Mouse (Mus musculus) MEL (cell line): ENCODE measurements at regions not wholly inside any gene's neighbourhood (a gene's known extent, or its start where the extent isn't known, plus 50 kb on each side); places are given as distances from the start of the nearest gene placed in this dataset.

Experiments used
- DNase-seq: peaks from one replicate; pipeline ENCODE4 v3.0.0; 2011; ENCODE audit warnings: low read depth, low spot score
- H3K27ac ChIP-seq: 2 replicates; pipeline ENCODE4 v1.5.1; 2012; ENCODE audit warnings: low read depth, mild to moderate bottlenecking, control low read depth, low read length, moderate library complexity; ENCODE audit not compliant: control insufficient read depth
- H3K27me3 ChIP-seq, 2 experiments: fragments of 150-350 bp in 1 of 2; sonication (generic) in 1 of 2; 2 replicates each; pipeline ENCODE4 v1.6.1; 2012; ENCODE audit warnings: low read length in 2 of 2, mild to moderate bottlenecking in 2 of 2, improper control_type of control experiment in 1 of 2, moderate library complexity in 1 of 2; ENCODE audit not compliant: insufficient read depth in 2 of 2, control insufficient read depth in 1 of 2
- H3K36me3 ChIP-seq, 2 experiments: 2 replicates each; pipeline ENCODE4 v1.6.1; 2012 to 2014; ENCODE audit warnings: low read length in 2 of 2, improper control_type of control experiment in 1 of 2, inconsistent platforms in 1 of 2, mild to moderate bottlenecking in 1 of 2; ENCODE audit not compliant: insufficient read depth in 2 of 2, control insufficient read depth in 1 of 2
- H3K4me1 ChIP-seq, 2 experiments: fragments of 150-350 bp in 1 of 2; sonication (generic) in 1 of 2; 2 replicates each; pipeline ENCODE4 v1.6.1; 2012; ENCODE audit warnings: low read length in 2 of 2, improper control_type of control experiment in 1 of 2, mild to moderate bottlenecking in 1 of 2; ENCODE audit not compliant: insufficient read depth in 2 of 2, control insufficient read depth in 1 of 2
- H3K4me3 ChIP-seq, 2 experiments: fragments of 150-350 bp in 1 of 2; sonication (generic) in 1 of 2; 2 replicates each; pipeline ENCODE4 v1.5.1; 2012; ENCODE audit warnings: low read depth in 2 of 2, low read length in 2 of 2, mild to moderate bottlenecking in 2 of 2, moderate library complexity in 2 of 2, control low read depth in 1 of 2, improper control_type of control experiment in 1 of 2; ENCODE audit not compliant: control insufficient read depth in 1 of 2, insufficient read depth in 1 of 2
- H3K79me2 ChIP-seq: 2 replicates; pipeline ENCODE4 v1.6.1; 2012; ENCODE audit warnings: mild to moderate bottlenecking, low read length, moderate library complexity; ENCODE audit not compliant: control insufficient read depth, poor library complexity, insufficient read depth
- H3K9ac ChIP-seq: 2 replicates; pipeline ENCODE4 v1.6.1; 2012; ENCODE audit warnings: low read depth, mild to moderate bottlenecking, control low read depth, low read length, moderate library complexity; ENCODE audit not compliant: control insufficient read depth, poor library complexity, severe bottlenecking
- H3K9me3 ChIP-seq: fragments of 150-350 bp; sonication (generic); replicated peaks from 2 replicates; pipeline ENCODE4 v1.6.1; 2012; ENCODE audit warnings: mild to moderate bottlenecking, low read length, improper control_type of control experiment, moderate library complexity; ENCODE audit not compliant: insufficient read depth
- BHLHE40 ChIP-seq: IDR thresholded peaks from 2 replicates; pipeline ENCODE4 v1.6.1; 2012; ENCODE audit warnings: low read depth, mild to moderate bottlenecking, inconsistent platforms, low read length, improper control_type of control experiment, borderline replicate concordance
- CHD1 ChIP-seq: IDR thresholded peaks from 2 replicates; pipeline ENCODE4 v1.6.1; 2012; ENCODE audit warnings: low read depth, mild to moderate bottlenecking, inconsistent platforms, low read length, improper control_type of control experiment
- CHD2 ChIP-seq: IDR thresholded peaks from 2 replicates; pipeline ENCODE4 v1.6.1; 2011; ENCODE audit warnings: low read length, improper control_type of control experiment
- CTCF ChIP-seq, 3 experiments: IDR thresholded peaks in 2 of 3; conservative IDR thresholded peaks in 1 of 3; 2 replicates each; pipeline ENCODE4 v1.5.1; 2011 to 2012; ENCODE audit warnings: low read length in 3 of 3, low read depth in 2 of 3, mild to moderate bottlenecking in 2 of 3, improper control_type of control experiment in 1 of 3, inconsistent platforms in 1 of 3, mixed read lengths in 1 of 3, moderate library complexity in 1 of 3; ENCODE audit not compliant: control insufficient read depth in 1 of 3, insufficient read depth in 1 of 3, poor library complexity in 1 of 3, severe bottlenecking in 1 of 3
- E2F4 ChIP-seq: IDR thresholded peaks from 2 replicates; pipeline ENCODE4 v1.6.1; 2011; ENCODE audit warnings: low read depth, low read length, improper control_type of control experiment, borderline replicate concordance
- ELF1 ChIP-seq: IDR thresholded peaks from 2 replicates; pipeline ENCODE4 v1.6.1; 2014; ENCODE audit warnings: low read depth, mild to moderate bottlenecking, inconsistent platforms, low read length, improper control_type of control experiment, moderate library complexity
- EP300 ChIP-seq, 2 experiments: IDR thresholded peaks; 2 replicates each; pipeline ENCODE4 v1.6.1; 2011; ENCODE audit warnings: improper control_type of control experiment in 2 of 2, low read length in 2 of 2, low read depth in 1 of 2, mild to moderate bottlenecking in 1 of 2
- ETS1 ChIP-seq: IDR thresholded peaks from 2 replicates; pipeline ENCODE4 v1.6.1; 2012; ENCODE audit warnings: low read depth, mild to moderate bottlenecking, inconsistent platforms, low read length, improper control_type of control experiment, moderate library complexity
- GABPA ChIP-seq: IDR thresholded peaks from 2 replicates; pipeline ENCODE4 v1.6.1; 2012; ENCODE audit warnings: low read depth, mild to moderate bottlenecking, inconsistent platforms, low read length, improper control_type of control experiment, moderate library complexity
- GATA1 ChIP-seq: IDR thresholded peaks from 2 replicates; pipeline ENCODE4 v1.6.1; 2011; ENCODE audit warnings: low read depth, low read length, improper control_type of control experiment
- HCFC1 ChIP-seq: IDR thresholded peaks from 2 replicates; pipeline ENCODE4 v1.6.1; 2012; ENCODE audit warnings: low read depth, mild to moderate bottlenecking, inconsistent platforms, low read length, improper control_type of control experiment, moderate library complexity
- JUND ChIP-seq: IDR thresholded peaks from 2 replicates; pipeline ENCODE4 v1.6.1; 2011; ENCODE audit warnings: low read depth, mild to moderate bottlenecking, improper control_type of control experiment, low read length
- KAT2A ChIP-seq: conservative IDR thresholded peaks from 2 replicates; pipeline ENCODE4 v1.6.1; 2012; ENCODE audit warnings: low read depth, low read length, improper control_type of control experiment, inconsistent platforms
- MAFK ChIP-seq: IDR thresholded peaks from 2 replicates; pipeline ENCODE4 v1.6.1; 2011; ENCODE audit warnings: low read depth, mild to moderate bottlenecking, low read length, improper control_type of control experiment, borderline replicate concordance
- MAX ChIP-seq: IDR thresholded peaks from 2 replicates; pipeline ENCODE4 v1.6.1; 2011; ENCODE audit warnings: low read length, improper control_type of control experiment
- MAZ ChIP-seq: IDR thresholded peaks from 2 replicates; pipeline ENCODE4 v1.6.1; 2012; ENCODE audit warnings: low read depth, mild to moderate bottlenecking, inconsistent platforms, low read length, improper control_type of control experiment
- MEF2A ChIP-seq: IDR thresholded peaks from 2 replicates; pipeline ENCODE4 v1.6.1; 2014; ENCODE audit warnings: low read depth, mild to moderate bottlenecking, inconsistent platforms, low read length, improper control_type of control experiment; ENCODE audit not compliant: poor library complexity, insufficient replicate concordance, severe bottlenecking; ENCODE audit errors: extremely low read depth
- MXI1 ChIP-seq: IDR thresholded peaks from 2 replicates; pipeline ENCODE4 v1.6.1; 2011; ENCODE audit warnings: mild to moderate bottlenecking, low read depth, low read length, improper control_type of control experiment
- MYB ChIP-seq: IDR thresholded peaks from 2 replicates; pipeline ENCODE4 v1.6.1; 2011; ENCODE audit warnings: mild to moderate bottlenecking, low read depth, low read length, improper control_type of control experiment
- MYC ChIP-seq: IDR thresholded peaks from 2 replicates; pipeline ENCODE4 v1.6.1; 2011; ENCODE audit warnings: low read depth, mild to moderate bottlenecking, low read length, improper control_type of control experiment, moderate library complexity
- NELFE ChIP-seq: IDR thresholded peaks from 2 replicates; pipeline ENCODE4 v1.6.1; 2011; ENCODE audit warnings: low read depth, low read length, improper control_type of control experiment
- NRF1 ChIP-seq: IDR thresholded peaks from 2 replicates; pipeline ENCODE4 v1.6.1; 2014; ENCODE audit warnings: low read depth, mild to moderate bottlenecking, inconsistent platforms, low read length, improper control_type of control experiment, moderate library complexity; ENCODE audit not compliant: poor library complexity, insufficient read depth, severe bottlenecking
- POLR2A ChIP-seq, 2 experiments: IDR thresholded peaks; 2 replicates each; pipeline ENCODE4 v1.6.1; 2011 to 2012; ENCODE audit warnings: low read length in 2 of 2, mild to moderate bottlenecking in 2 of 2, control low read depth in 1 of 2, improper control_type of control experiment in 1 of 2, low read depth in 1 of 2, moderate library complexity in 1 of 2; ENCODE audit not compliant: control insufficient read depth in 1 of 2, insufficient read depth in 1 of 2, poor library complexity in 1 of 2
- POLR2AphosphoS2 ChIP-seq: IDR thresholded peaks from 2 replicates; pipeline ENCODE4 v1.6.1; 2011; ENCODE audit warnings: low read length, improper control_type of control experiment
- RAD21 ChIP-seq: IDR thresholded peaks from 2 replicates; pipeline ENCODE4 v1.6.1; 2011; ENCODE audit warnings: mild to moderate bottlenecking, low read depth, low read length, improper control_type of control experiment
- RCOR1 ChIP-seq: IDR thresholded peaks from 2 replicates; pipeline ENCODE4 v1.6.1; 2012; ENCODE audit warnings: low read depth, mild to moderate bottlenecking, inconsistent platforms, low read length, improper control_type of control experiment
- SIN3A ChIP-seq: IDR thresholded peaks from 2 replicates; pipeline ENCODE4 v1.6.1; 2012; ENCODE audit warnings: low read length, improper control_type of control experiment, inconsistent platforms
- SMC3 ChIP-seq: IDR thresholded peaks from 2 replicates; pipeline ENCODE4 v1.6.1; 2011; ENCODE audit warnings: low read depth, low read length, improper control_type of control experiment
- TAL1 ChIP-seq: IDR thresholded peaks from 2 replicates; pipeline ENCODE4 v1.6.1; 2012; ENCODE audit warnings: mild to moderate bottlenecking, inconsistent platforms, low read length, moderate library complexity, mixed read lengths
- TBP ChIP-seq: IDR thresholded peaks from 2 replicates; pipeline ENCODE4 v1.8.0; 2011; ENCODE audit warnings: low read depth, low read length, improper control_type of control experiment
- TCF12 ChIP-seq: IDR thresholded peaks from 2 replicates; pipeline ENCODE4 v1.6.1; 2014; ENCODE audit warnings: low read depth, mild to moderate bottlenecking, inconsistent platforms, low read length, improper control_type of control experiment, moderate library complexity
- UBTF ChIP-seq: IDR thresholded peaks from 2 replicates; pipeline ENCODE4 v1.6.1; 2012; ENCODE audit warnings: low read depth, mild to moderate bottlenecking, inconsistent platforms, low read length, improper control_type of control experiment, moderate library complexity, borderline replicate concordance; ENCODE audit not compliant: insufficient read depth
- USF1 ChIP-seq: IDR thresholded peaks from 2 replicates; pipeline ENCODE4 v1.6.1; 2014; ENCODE audit warnings: low read depth, mild to moderate bottlenecking, inconsistent platforms, low read length, improper control_type of control experiment, moderate library complexity
- USF2 ChIP-seq, 2 experiments: IDR thresholded peaks; 2 replicates each; pipeline ENCODE4 v1.6.1; 2011 to 2012; ENCODE audit warnings: improper control_type of control experiment in 2 of 2, low read length in 2 of 2, borderline replicate concordance in 1 of 2, inconsistent platforms in 1 of 2, low read depth in 1 of 2, mild to moderate bottlenecking in 1 of 2; ENCODE audit not compliant: insufficient read depth in 1 of 2
- ZC3H11A ChIP-seq: IDR thresholded peaks from 2 replicates; pipeline ENCODE4 v1.6.1; 2012; ENCODE audit warnings: low read depth, mild to moderate bottlenecking, inconsistent platforms, low read length, improper control_type of control experiment
- ZKSCAN1 ChIP-seq: IDR thresholded peaks from 2 replicates; pipeline ENCODE4 v1.6.1; 2012; ENCODE audit warnings: low read depth, mild to moderate bottlenecking, inconsistent platforms, low read length, improper control_type of control experiment, moderate library complexity
- ZMIZ1 ChIP-seq: IDR thresholded peaks from 2 replicates; pipeline ENCODE4 v1.6.1; 2012; ENCODE audit warnings: low read depth, mild to moderate bottlenecking, inconsistent platforms, low read length, improper control_type of control experiment, moderate library complexity
- ZNF384 ChIP-seq: IDR thresholded peaks from 2 replicates; pipeline ENCODE4 v1.6.1; 2012; ENCODE audit warnings: low read depth, mild to moderate bottlenecking, inconsistent platforms, low read length, improper control_type of control experiment

GRCm38 (mm10) chr12:112322196-112322595 lies 167.1 kb upstream of the A530016L24Rik start:
- peak; percentile 80 for DNase-seq
- Histone ChIP-seq H3K4me1 (peaks cover 2 to 9% of the 10 kb centered on the region in 2 experiments), H3K9me3 (peaks cover 4% of the 10 kb centered on the region; the same call in 1 of the 2 replicates), H3K4me3 (no peak overlapping the region), H3K27me3 (no peaks in the 10 kb centered on the region), H3K36me3 (no peaks in the 10 kb centered on the region; a peak in 1 of 4 replicates), H3K9ac (no peak overlapping the region), H3K79me2 (no peaks in the 10 kb centered on the region), H3K27ac (peak overlapping the region; percentile 40)
- TF ChIP-seq USF2 (IDR thresholded peaks at IDR 0.05; ENCODE audit: borderline replicate concordance in 1 of 2, insufficient read depth in 1 of 2, low read depth in 1 of 2, low read length in 2 of 2) (no peak), POLR2AphosphoS2 (no peak), ETS1 (peak; percentile 75; the same call in 1 of the 2 replicates), MAZ (peak; percentile 74; the same call in 1 of the 2 replicates), RAD21 (no peak), TBP (no peak), JUND (no peak), GATA1 (peak; percentile 93), EP300 (IDR thresholded peaks at IDR 0.05; ENCODE audit: low read depth in 1 of 2, low read length in 2 of 2) (peak; percentile 89 to 96), CHD2 (no peak; the same call in 1 of the 2 replicates), USF1 (no peak), MXI1 (no peak), MYC (peak; percentile 63; the same call in 1 of the 2 replicates), ZMIZ1 (peak; percentile 58; the same call in 1 of the 2 replicates), UBTF (no peak), ZC3H11A (no peak), HCFC1 (no peak; the same call in 1 of the 2 replicates), POLR2A (IDR thresholded peaks at IDR 0.05; ENCODE audit: control insufficient read depth in 1 of 2, insufficient read depth in 1 of 2, low read depth in 1 of 2, low read length in 2 of 2, poor library complexity in 1 of 2) (no peak), MAX (peak; percentile 64; the same call in 1 of the 2 replicates), NRF1 (no peak), ZKSCAN1 (no peak), CHD1 (no peak), NELFE (peak; percentile 23; the same call in 1 of the 2 replicates), MYB (peak; percentile 82), MAFK (no peak), MEF2A (no peak), E2F4 (0 out of 2 replicates have a peak, but pooled peaks have one; percentile 44), GABPA (no peak), BHLHE40 (peak; percentile 34; the same call in 1 of the 2 replicates), SIN3A (peak; percentile 67), CTCF (IDR thresholded peaks at IDR 0.05 in 2 of 3, conservative IDR thresholded peaks at IDR 0.05 in 1 of 3; ENCODE audit: control insufficient read depth in 1 of 3, insufficient read depth in 1 of 3, low read depth in 2 of 3, low read length in 3 of 3, poor library complexity in 1 of 3, severe bottlenecking in 1 of 3) (no peak), TAL1 (peak; percentile 63), TCF12 (peak; percentile 98), ZNF384 (no peak), RCOR1 (peak; percentile 87), ELF1 (0 out of 2 replicates have a peak, but pooled peaks have one; percentile 18), SMC3 (no peak), KAT2A (no peak)
